Mouse (Mus musculus): ENCODE measurements around the gene Tgm6.

DNA sequence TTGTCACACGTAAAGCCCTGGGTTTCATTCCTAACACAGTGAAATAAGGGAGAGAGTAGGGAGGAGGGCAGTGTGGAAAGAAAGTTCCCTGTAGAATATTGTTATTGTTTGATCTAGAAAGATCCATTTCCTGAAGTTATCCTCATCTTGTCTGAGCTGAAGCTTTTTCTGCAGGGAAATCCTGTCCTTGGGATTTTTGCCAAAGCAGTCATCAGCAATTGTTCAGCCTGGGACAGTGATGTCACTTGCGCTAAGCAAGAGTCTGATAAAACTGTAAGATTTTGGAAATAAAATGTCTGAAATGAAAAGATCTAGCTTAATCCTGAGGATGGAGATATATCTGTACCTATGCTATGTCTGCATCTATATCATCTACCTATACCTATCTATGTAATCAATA, 41.8 kb upstream of the Tgm6 start:
- no peak for TF ChIP-seq GATA1 (IDR thresholded peaks at IDR 0.05; ENCODE audit: low read length)
- TF ChIP-seq TAL1 (IDR thresholded peaks at IDR 0.05; ENCODE audit: low read length), result no peak
